Mouse (Mus musculus): ENCODE data around the gene Epop. TPM values are rescaled to one million over a fixed set of nuclear protein-coding genes. Genes with fewer than 3 reads are reported as not detected.
"Not testable (repeated sequence)": the region's sequence is repeated elsewhere in the genome, so short reads cannot be mapped to it uniquely, and the experiment has no call there.

Epop gene
- polyA plus RNA-seq, 1 experiment from 2014 or later, result 1.2 TPM

DNA sequence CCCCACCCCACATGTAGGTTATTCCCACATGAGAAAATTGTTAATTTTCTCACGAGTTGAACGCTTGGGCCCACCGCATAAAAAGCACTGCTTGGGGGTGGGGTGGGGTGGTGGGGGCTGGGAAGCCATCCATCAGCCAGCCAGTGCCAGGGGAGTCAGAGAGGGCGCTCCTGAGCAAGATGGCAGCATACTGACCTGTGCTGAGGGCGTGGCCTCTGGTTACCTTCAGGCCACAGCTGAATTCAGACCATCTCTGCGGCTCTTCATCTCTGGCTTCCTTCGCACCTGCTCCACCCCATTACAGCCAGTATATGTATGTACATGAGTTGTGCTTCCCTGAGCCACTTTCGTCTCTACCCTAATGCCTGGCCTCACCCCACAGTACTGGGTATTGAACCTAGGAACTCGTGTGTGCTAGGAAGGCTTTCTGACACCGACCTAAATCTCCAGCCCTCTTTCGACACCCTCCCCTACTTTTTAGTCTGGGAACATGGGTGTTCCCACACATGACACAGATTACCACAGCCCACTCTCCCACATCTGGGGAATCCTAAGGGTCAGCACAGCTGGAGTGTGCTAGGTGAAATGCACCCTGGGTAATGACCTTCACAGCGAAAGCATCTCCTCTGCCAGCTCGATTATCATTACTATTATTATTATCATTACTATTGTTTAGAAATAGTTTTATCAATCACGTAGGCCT is 26.9 kb upstream of the Epop start:
- H3K4me3 ChIP-seq (ENCODE audit: low read length), result no peak overlapping the region

GRCm38 (mm10) chr11:97654210-97654609 is 24.7 kb upstream of the Epop start:
- Histone ChIP-seq H3K4me2 (ENCODE audit: low read length) (no peak overlapping the region), H3K9me3 (ENCODE audit: control insufficient read depth, low read length) (no peaks in the 10 kb centered on the region), H3K9ac (ENCODE audit: low read depth, low read length) (no peak overlapping the region), H3K27me3 (replicated peaks; ENCODE audit: control insufficient read depth, insufficient read depth, low read length) (no peaks in the 10 kb centered on the region), H3K4me1 (ENCODE audit: control insufficient read depth, insufficient read depth, low read depth, low read length) (no peaks in the 10 kb centered on the region), H3K4me3 (ENCODE audit: low read length) (no peak overlapping the region), H3K36me3 (ENCODE audit: control insufficient read depth, insufficient read depth, low read length) (no peaks in the 10 kb centered on the region), H3K27ac (ENCODE audit: low read depth, low read length) (no peak overlapping the region)
- WGBS, result 99% methylated on average over 2 of the region's 2 CpGs
- no peak for ATAC-seq

More for the DNA sequence above, 26.9 kb upstream of the Epop start:
- H3K36me3 ChIP-seq (ENCODE audit: control insufficient read depth, insufficient read depth, low read length), result no peaks in the 10 kb centered on the region
- peaks cover 4% of the 10 kb centered on the region for H3K27me3 ChIP-seq (replicated peaks; ENCODE audit: control insufficient read depth, insufficient read depth, low read length)
- peaks cover 14% of the 10 kb centered on the region for H3K4me1 ChIP-seq (ENCODE audit: control insufficient read depth, insufficient read depth, low read depth, low read length)
- H3K9ac ChIP-seq (ENCODE audit: low read depth, low read length), result no peak overlapping the region
- H3K27ac ChIP-seq (ENCODE audit: low read depth, low read length), result no peak overlapping the region
- H3K9me3 ChIP-seq (ENCODE audit: control insufficient read depth, low read length), result no peaks in the 10 kb centered on the region
- H3K4me2 ChIP-seq (ENCODE audit: low read length), result no peak overlapping the region
- ATAC-seq, result no peak
- WGBS, result 68% methylated on average over 14 of the region's 14 CpGs

DNA sequence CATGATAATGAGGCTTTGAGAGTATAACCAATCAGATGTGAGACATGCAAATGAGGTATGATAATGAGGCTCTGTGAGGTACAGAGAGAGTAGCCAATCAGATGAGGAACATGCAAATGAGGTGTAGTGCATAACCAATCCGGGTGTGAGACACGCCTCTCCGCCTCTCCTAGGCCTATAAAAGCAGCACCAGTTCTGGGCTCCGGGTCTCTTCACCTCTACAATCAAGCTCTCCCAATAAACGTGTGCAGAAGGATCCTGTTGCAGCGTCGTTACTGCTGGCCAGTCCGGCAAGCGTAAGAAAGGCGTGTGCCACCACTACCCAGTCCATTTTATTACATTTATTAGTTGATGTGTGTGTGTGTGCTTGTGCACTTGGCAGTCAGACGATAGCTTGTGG is 23.9 kb upstream of the Epop start:
- WGBS, result 96% methylated on average over 11 of the region's 11 CpGs
- H3K9me3 ChIP-seq (ENCODE audit: control insufficient read depth, low read length); H3K36me3 ChIP-seq (ENCODE audit: control insufficient read depth, insufficient read depth, low read length); H3K4me2 ChIP-seq (ENCODE audit: low read length); ATAC-seq; H3K27me3 ChIP-seq (replicated peaks; ENCODE audit: control insufficient read depth, insufficient read depth, low read length); H3K9ac ChIP-seq (ENCODE audit: low read depth, low read length); H3K27ac ChIP-seq (ENCODE audit: low read depth, low read length); H3K4me1 ChIP-seq (ENCODE audit: control insufficient read depth, insufficient read depth, low read depth, low read length); H3K4me3 ChIP-seq (ENCODE audit: low read length): not testable (repeated sequence)

- no peak overlapping the region for H3K27ac ChIP-seq (ENCODE audit: low read depth, low read length)
Measured at GRCm38 (mm10) chr11:97650341-97650740, 20.8 kb upstream of the Epop start.

DNA sequence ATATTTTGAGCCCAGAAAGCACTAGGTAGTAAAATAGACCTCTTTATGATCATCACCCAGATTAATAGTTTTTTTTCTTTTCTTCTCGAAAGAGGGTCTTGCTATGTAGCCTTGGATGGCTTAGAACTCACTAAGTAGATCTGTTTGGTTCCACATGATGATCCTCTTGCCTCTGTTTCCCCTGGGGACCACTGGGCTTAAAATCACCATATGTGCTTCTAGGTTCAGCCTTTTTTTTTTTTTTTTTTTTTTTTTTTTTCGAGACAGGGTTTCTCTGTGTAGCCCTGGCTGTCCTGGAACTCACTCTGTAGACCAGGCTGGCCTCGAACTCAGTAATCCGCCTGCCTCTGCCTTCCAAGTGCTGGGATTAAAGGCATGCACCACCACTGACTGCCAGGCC is 19.0 kb upstream of the Epop start:
- H3K9ac ChIP-seq (ENCODE audit: low read depth, low read length); H3K36me3 ChIP-seq (ENCODE audit: control insufficient read depth, insufficient read depth, low read length); H3K9me3 ChIP-seq (ENCODE audit: control insufficient read depth, low read length); H3K4me3 ChIP-seq (ENCODE audit: low read length); H3K4me1 ChIP-seq (ENCODE audit: control insufficient read depth, insufficient read depth, low read depth, low read length); H3K27me3 ChIP-seq (replicated peaks; ENCODE audit: control insufficient read depth, insufficient read depth, low read length); H3K27ac ChIP-seq (ENCODE audit: low read depth, low read length); H3K4me2 ChIP-seq (ENCODE audit: low read length); ATAC-seq: not testable (repeated sequence)
- WGBS, result 71% methylated on average over 4 of the region's 4 CpGs

More at GRCm38 (mm10) chr11:97650341-97650740, 20.8 kb upstream of the Epop start:
- Histone ChIP-seq H3K9ac (ENCODE audit: low read depth, low read length) (no peak overlapping the region; the same call in 1 of the 2 replicates), H3K36me3 (ENCODE audit: control insufficient read depth, insufficient read depth, low read length) (no peaks in the 10 kb centered on the region), H3K4me3 (ENCODE audit: low read length) (no peak overlapping the region), H3K9me3 (ENCODE audit: control insufficient read depth, low read length) (no peaks in the 10 kb centered on the region), H3K4me2 (ENCODE audit: low read length) (no peak overlapping the region), H3K27me3 (replicated peaks; ENCODE audit: control insufficient read depth, insufficient read depth, low read length) (no peaks in the 10 kb centered on the region), H3K4me1 (ENCODE audit: control insufficient read depth, insufficient read depth, low read depth, low read length) (no peaks in the 10 kb centered on the region)
- 59% methylated on average over 5 of the region's 5 CpGs for WGBS
- ATAC-seq, result no peak

DNA sequence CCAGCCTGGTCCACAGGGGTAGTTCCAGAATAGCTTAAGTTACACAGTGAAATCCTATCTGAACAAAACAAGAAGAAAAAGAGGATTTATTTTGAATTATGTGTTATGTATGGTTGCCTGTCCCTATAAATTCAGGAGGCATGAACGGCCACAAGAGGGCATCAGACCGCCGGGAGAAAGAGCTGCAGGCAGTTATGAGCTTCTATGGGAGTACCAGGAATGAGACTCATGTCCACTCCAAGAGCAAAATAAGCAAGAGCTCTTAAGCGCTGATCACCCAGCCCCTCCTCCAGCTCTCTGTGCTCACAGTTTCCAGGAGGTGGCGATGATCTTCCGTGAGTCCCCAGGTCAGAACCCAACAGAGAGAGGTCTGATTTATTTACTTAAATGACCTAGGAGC is 15.3 kb upstream of the Epop start:
- Histone ChIP-seq H3K4me3 (ENCODE audit: low read length) (no peak overlapping the region), H3K27ac (ENCODE audit: low read depth, low read length) (no peak overlapping the region), H3K9ac (ENCODE audit: low read depth, low read length) (no peak overlapping the region), H3K4me2 (ENCODE audit: low read length) (no peak overlapping the region), H3K9me3 (ENCODE audit: control insufficient read depth, low read length) (peaks cover 2% of the 10 kb centered on the region; the same call in 1 of the 2 replicates), H3K27me3 (replicated peaks; ENCODE audit: control insufficient read depth, insufficient read depth, low read length) (no peaks in the 10 kb centered on the region), H3K4me1 (ENCODE audit: control insufficient read depth, insufficient read depth, low read depth, low read length) (no peaks in the 10 kb centered on the region), H3K36me3 (ENCODE audit: control insufficient read depth, insufficient read depth, low read length) (no peaks in the 10 kb centered on the region)
- no peak for ATAC-seq
- 0% methylated on average over 6 of the region's 6 CpGs for WGBS

DNA sequence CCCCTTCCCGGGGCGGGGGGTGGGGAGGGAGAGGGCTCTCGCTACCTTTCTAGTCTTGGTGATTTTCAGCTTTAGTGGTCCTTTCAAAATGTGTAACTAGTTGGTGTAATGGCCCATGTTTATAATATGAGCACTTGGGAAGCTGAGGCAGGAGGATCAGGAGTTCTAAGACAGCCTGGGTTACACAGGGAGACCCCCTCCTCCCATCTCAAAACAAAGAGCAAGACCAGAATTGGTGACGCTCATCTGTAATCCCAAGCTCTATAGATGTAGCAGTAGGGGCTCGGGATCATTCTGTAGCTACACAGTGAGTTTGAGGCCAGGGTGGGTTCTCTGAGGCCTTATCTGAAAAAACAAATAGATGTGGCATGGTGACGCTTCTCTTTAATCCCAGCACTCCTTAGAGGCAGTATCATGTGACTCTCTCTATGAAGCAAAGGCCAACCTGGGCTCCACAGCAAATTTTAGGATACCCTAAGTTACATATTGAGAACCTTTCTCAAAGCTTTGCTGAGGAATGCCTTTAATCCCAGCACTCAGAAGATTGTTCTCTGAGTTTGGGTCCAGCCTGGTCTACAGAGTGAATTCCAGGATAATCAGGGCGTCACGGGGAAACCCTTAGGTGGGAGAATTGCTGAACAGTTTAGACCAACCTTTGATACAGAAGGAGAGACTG is 14.0 kb upstream of the Epop start:
- H3K9me3 ChIP-seq (ENCODE audit: control insufficient read depth, low read length), result peaks cover 2% of the 10 kb centered on the region; the same call in 1 of the 2 replicates
- H3K4me1 ChIP-seq (ENCODE audit: control insufficient read depth, insufficient read depth, low read depth, low read length), result no peaks in the 10 kb centered on the region
- no peak overlapping the region for H3K9ac ChIP-seq (ENCODE audit: low read depth, low read length)
- H3K4me2 ChIP-seq (ENCODE audit: low read length), result no peak overlapping the region
- no peaks in the 10 kb centered on the region for H3K36me3 ChIP-seq (ENCODE audit: control insufficient read depth, insufficient read depth, low read length)
- 87% methylated on average over 8 of the region's 8 CpGs for WGBS
- H3K27ac ChIP-seq (ENCODE audit: low read depth, low read length), result no peak overlapping the region
- no peaks in the 10 kb centered on the region for H3K27me3 ChIP-seq (replicated peaks; ENCODE audit: control insufficient read depth, insufficient read depth, low read length)
- H3K4me3 ChIP-seq (ENCODE audit: low read length), result no peak overlapping the region
- no peak for ATAC-seq

DNA sequence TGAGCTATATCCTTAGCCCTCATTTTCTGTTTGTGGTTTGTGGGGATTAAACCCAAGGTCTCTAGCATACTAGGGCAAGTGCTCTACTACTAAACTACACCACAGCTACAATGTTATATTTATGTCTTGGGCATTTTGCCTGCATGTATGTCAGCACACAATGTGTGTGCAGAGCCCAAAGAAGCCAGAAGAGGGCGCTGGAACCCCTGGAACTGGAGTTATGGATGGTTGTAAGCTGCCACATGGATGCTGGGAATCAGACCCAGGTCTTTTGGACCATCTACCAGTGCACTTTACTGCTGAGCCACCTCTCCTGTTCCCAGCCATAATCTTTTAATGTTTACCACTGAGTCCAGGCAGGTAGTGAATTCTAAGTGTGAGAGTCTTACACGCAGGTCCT is 13.2 kb upstream of the Epop start:
- no peaks in the 10 kb centered on the region for H3K36me3 ChIP-seq (ENCODE audit: control insufficient read depth, insufficient read depth, low read length)
- 48% methylated on average over 2 of the region's 2 CpGs for WGBS
- no peak overlapping the region for H3K9ac ChIP-seq (ENCODE audit: low read depth, low read length)
- H3K4me1 ChIP-seq (ENCODE audit: control insufficient read depth, insufficient read depth, low read depth, low read length), result no peaks in the 10 kb centered on the region
- no peak overlapping the region for H3K4me3 ChIP-seq (ENCODE audit: low read length)
- no peaks in the 10 kb centered on the region for H3K27me3 ChIP-seq (replicated peaks; ENCODE audit: control insufficient read depth, insufficient read depth, low read length)
- H3K4me2 ChIP-seq (ENCODE audit: low read length), result no peak overlapping the region
- no peak overlapping the region for H3K27ac ChIP-seq (ENCODE audit: low read depth, low read length)
- no peak for ATAC-seq
- H3K9me3 ChIP-seq (ENCODE audit: control insufficient read depth, low read length), result peaks cover 2% of the 10 kb centered on the region; the same call in 1 of the 2 replicates

- H3K36me3 ChIP-seq (ENCODE audit: control insufficient read depth, insufficient read depth, low read length), result no peaks in the 10 kb centered on the region
- no peaks in the 10 kb centered on the region for H3K27me3 ChIP-seq (replicated peaks; ENCODE audit: control insufficient read depth, insufficient read depth, low read length)
- no peak overlapping the region for H3K4me2 ChIP-seq (ENCODE audit: low read length)
- H3K9me3 ChIP-seq (ENCODE audit: control insufficient read depth, low read length), result peaks cover 2% of the 10 kb centered on the region; the same call in 1 of the 2 replicates
- WGBS, result 60% methylated on average over 8 of the region's 8 CpGs
- no peak overlapping the region for H3K27ac ChIP-seq (ENCODE audit: low read depth, low read length)
- ATAC-seq, result no peak
- no peak overlapping the region for H3K9ac ChIP-seq (ENCODE audit: low read depth, low read length)
- no peaks in the 10 kb centered on the region for H3K4me1 ChIP-seq (ENCODE audit: control insufficient read depth, insufficient read depth, low read depth, low read length)
- no peak overlapping the region for H3K4me3 ChIP-seq (ENCODE audit: low read length)
Measured at GRCm38 (mm10) chr11:97641668-97642067, 12.2 kb upstream of the Epop start.

Measured in hindbrain, embryonic 16.5 days (tissue).